Comparison of ENCODE assay signal across 7 mouse cellular contexts in the genomic region with DNA sequence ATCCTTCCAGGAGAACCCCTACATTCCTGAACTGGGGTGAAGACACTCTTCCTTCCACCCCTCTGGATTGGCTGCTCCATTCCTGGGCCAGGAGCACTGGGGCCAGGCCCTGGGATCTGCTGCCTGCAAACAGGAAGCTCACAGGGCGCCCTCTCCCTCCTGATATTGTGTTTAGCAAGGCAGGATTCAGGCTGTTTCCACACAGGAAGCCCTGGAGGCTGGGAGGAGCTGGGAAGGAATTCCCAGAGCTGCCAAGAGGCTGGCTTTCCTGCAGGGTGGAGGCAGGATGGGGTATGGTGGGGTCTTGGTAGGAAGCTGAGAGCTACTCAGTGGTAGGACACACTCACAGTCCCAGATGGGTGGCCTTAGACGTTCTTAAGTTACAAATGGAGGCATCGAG. TPM values are rescaled to one million over a fixed set of nuclear protein-coding genes. Genes with fewer than 3 reads are reported as not detected.
DNase-seq lines count a peak whose midpoint lies in the region; ATAC-seq lines count a peak whose summit lies in the region.

No protein-coding gene starts in this region.

- no peak overlapping the region for H3K4me2 ChIP-seq in forebrain, embryonic 12.5 days
- H3K4me2 ChIP-seq in limb, embryonic 13.5 days (replicated peaks), result no peak overlapping the region

- no peak overlapping the region for H3K4me3 ChIP-seq in forebrain, embryonic 12.5 days (replicated peaks)
- H3K4me3 ChIP-seq in limb, embryonic 13.5 days, result no peak overlapping the region

- DNase-seq in adrenal gland, postnatal 25 days, result peak; percentile 35
- DNase-seq in heart, postnatal 14 days, result peak; percentile 75 to 76
- DNase-seq in ovary, postnatal 14 days (ENCODE audit: low spot score), result peak; percentile 27
- no peak for DNase-seq in thymus, postnatal 4 days
- DNase-seq in cerebellum, postnatal 14 days, result no peak

- no peaks in the 10 kb centered on the region for H3K9me3 ChIP-seq in forebrain, embryonic 12.5 days
- H3K9me3 ChIP-seq in limb, embryonic 13.5 days, result no peaks in the 10 kb centered on the region

- no peaks in the 10 kb centered on the region for H3K27me3 ChIP-seq in forebrain, embryonic 12.5 days
- H3K27me3 ChIP-seq in limb, embryonic 13.5 days, result no peaks in the 10 kb centered on the region

- intact Hi-C loops in heart, postnatal 14 days (cut with DNase I), result loop anchor here (2.0 to 5.0 kb wide), 2 partner anchors 38 to 148 kb away; partner anchors contain the start of gene Kif26a

- H3K4me1 ChIP-seq in forebrain, embryonic 12.5 days, result peaks cover 31% of the 10 kb centered on the region
- peaks cover 40% of the 10 kb centered on the region for H3K4me1 ChIP-seq in limb, embryonic 13.5 days

- H3K27ac ChIP-seq in forebrain, embryonic 12.5 days, result peak overlapping the region; percentile 59
- H3K27ac ChIP-seq in limb, embryonic 13.5 days, result peak overlapping the region; percentile 67; the same call in 1 of the 2 replicates

- no peak overlapping the region for H3K9ac ChIP-seq in forebrain, embryonic 12.5 days
- H3K9ac ChIP-seq in limb, embryonic 13.5 days, result peak overlapping the region; percentile 39; the same call in 1 of the 2 replicates

- H3K36me3 ChIP-seq in forebrain, embryonic 12.5 days (replicated peaks), result peaks cover 17% of the 10 kb centered on the region
- H3K36me3 ChIP-seq in limb, embryonic 13.5 days, result peaks cover 14% of the 10 kb centered on the region

- no peak for ATAC-seq in forebrain, embryonic 12.5 days (ENCODE audit: low FRiP score)
- peak; percentile 28; the same call in 1 of the 2 replicates for ATAC-seq in limb, embryonic 13.5 days (ENCODE audit: low FRiP score, low read depth)

- 44% methylated on average over 3 of the region's 3 CpGs for WGBS in forebrain, embryonic 12.5 days
- WGBS in limb, embryonic 13.5 days, result 26% methylated on average over 3 of the region's 3 CpGs

RNA-seq across cellular contexts. Expression of gene Kif26a, which starts 38.4 kb away (rescaled TPM):
- 7.4 and 13.7 TPM in 2 replicates for total RNA-seq in adrenal gland, postnatal 25 days (2021)
- 11.8 and 14.0 TPM in 2 replicates for polyA plus RNA-seq in forebrain, embryonic 12.5 days (2016; fragmentation: Nextera tagmentation; extraction: Ambion mirVana)
- total RNA-seq in heart, postnatal 14 days (2021), result 10 to 100 TPM; 22.0 to 23.1 TPM
- polyA plus RNA-seq in limb, embryonic 13.5 days (2015; fragmentation: Nextera tagmentation; extraction: Ambion mirVana), result 5.7 and 6.4 TPM in 2 replicates

Comparison
In these comparisons a context has a peak if more than half of its experiments do, and no peak if none do; other contexts are left out.
1. DNase-seq: peak in adrenal gland, postnatal 25 days (single experiment), heart, postnatal 14 days (2 of 2) and ovary, postnatal 14 days (single experiment); none in thymus, postnatal 4 days (single experiment) and cerebellum, postnatal 14 days (0 of 2).